8 mouse cellular contexts compared by ENCODE assay signal in genomic region chr11:115427482-115428331, GRCm38 (mm10). TPM values are rescaled to one million over a fixed set of nuclear protein-coding genes. Genes with fewer than 3 reads are reported as not detected.
DNase-seq lines count a peak whose midpoint lies in the region; ATAC-seq lines count a peak whose summit lies in the region.

No protein-coding gene starts in this region.

- no peaks in the 10 kb centered on the region for H3K9me3 ChIP-seq in forebrain, embryonic 11.5 days (ENCODE audit: control insufficient read depth, low read length)
- no peaks in the 10 kb centered on the region for H3K9me3 ChIP-seq in heart, embryonic 16.5 days (replicated peaks; ENCODE audit: control insufficient read depth, low read length)
- no peaks in the 10 kb centered on the region for H3K9me3 ChIP-seq in liver, embryonic 15.5 days (replicated peaks)
- no peaks in the 10 kb centered on the region for H3K9me3 ChIP-seq in neural tube, embryonic 12.5 days

- H3K27ac ChIP-seq in forebrain, embryonic 11.5 days (ENCODE audit: low read depth, low read length): no peak overlapping the region; the same call in 1 of the 2 replicates
- peak overlapping the region; percentile 44 for H3K27ac ChIP-seq in heart, embryonic 16.5 days (ENCODE audit: low read length)
- 0 out of 2 replicates have a peak overlapping the region, but pooled peaks have one; percentile 6 for H3K27ac ChIP-seq in liver, embryonic 15.5 days (replicated peaks)
- no peak overlapping the region; the same call in 1 of the 2 replicates for H3K27ac ChIP-seq in neural tube, embryonic 12.5 days

- ATAC-seq in forebrain, embryonic 11.5 days (replicated peaks; ENCODE audit: low FRiP score): peak; percentile 66
- peak; percentile 71 for ATAC-seq in heart, embryonic 16.5 days (replicated peaks; ENCODE audit: extremely low read depth, insufficient read depth, low FRiP score)
- 0 out of 2 replicates have a peak, but pooled peaks have one; percentile 22 for ATAC-seq in liver, embryonic 15.5 days (ENCODE audit: insufficient read depth)
- peak; percentile 56; the same call in 1 of the 2 replicates for ATAC-seq in neural tube, embryonic 12.5 days (ENCODE audit: low FRiP score, low read depth)

- H3K27me3 ChIP-seq in forebrain, embryonic 11.5 days (ENCODE audit: control insufficient read depth, insufficient read depth, low read length): no peaks in the 10 kb centered on the region
- no peaks in the 10 kb centered on the region for H3K27me3 ChIP-seq in heart, embryonic 16.5 days (ENCODE audit: control insufficient read depth, insufficient read depth, low read length)
- H3K27me3 ChIP-seq in liver, embryonic 15.5 days: no peaks in the 10 kb centered on the region
- no peaks in the 10 kb centered on the region for H3K27me3 ChIP-seq in neural tube, embryonic 12.5 days (replicated peaks)

- no peak overlapping the region for H3K4me3 ChIP-seq in forebrain, embryonic 11.5 days (ENCODE audit: low read depth, low read length)
- H3K4me3 ChIP-seq in heart, embryonic 16.5 days (ENCODE audit: low read length): no peak overlapping the region
- no peak overlapping the region for H3K4me3 ChIP-seq in liver, embryonic 15.5 days (replicated peaks)
- no peak overlapping the region for H3K4me3 ChIP-seq in neural tube, embryonic 12.5 days

- 38% methylated on average over 20 of the region's 20 CpGs for WGBS in forebrain, embryonic 11.5 days
- 35% methylated on average over 20 of the region's 20 CpGs for WGBS in heart, embryonic 16.5 days
- 45% methylated on average over 20 of the region's 20 CpGs for WGBS in liver, embryonic 15.5 days (ENCODE audit: insufficient replicate concordance)
- 35% methylated on average over 20 of the region's 20 CpGs for WGBS in neural tube, embryonic 12.5 days

- peak; percentile 92 for DNase-seq in ES-CJ7 (ENCODE audit: low read depth, low spot score)
- peak; percentile 72 for DNase-seq in c-Kit-positive CD71-negative TER-119-negative erythroid progenitor cells, embryonic 14.5 days (ENCODE audit: low read depth)
- DNase-seq in forebrain, embryonic 11.5 days (ENCODE audit: low spot score): peak; percentile 84
- DNase-seq in kidney, postnatal 14 days: peak; percentile 85
- peak; percentile 86 for DNase-seq in thymus, postnatal 0 days (ENCODE audit: low spot score)

- H3K36me3 ChIP-seq in forebrain, embryonic 11.5 days (ENCODE audit: control insufficient read depth, insufficient read depth, low read length): peaks cover 13% of the 10 kb centered on the region; the same call in 1 of the 2 replicates
- peaks cover 37% of the 10 kb centered on the region for H3K36me3 ChIP-seq in heart, embryonic 16.5 days (ENCODE audit: control insufficient read depth, insufficient read depth)
- H3K36me3 ChIP-seq in liver, embryonic 15.5 days (replicated peaks): peaks cover 59% of the 10 kb centered on the region
- peaks cover 66% of the 10 kb centered on the region for H3K36me3 ChIP-seq in neural tube, embryonic 12.5 days

- no peak overlapping the region; the same call in 1 of the 2 replicates for H3K9ac ChIP-seq in forebrain, embryonic 11.5 days (ENCODE audit: low read length)
- peak overlapping the region; percentile 18; the same call in 1 of the 2 replicates for H3K9ac ChIP-seq in heart, embryonic 16.5 days (ENCODE audit: low read length)
- no peak overlapping the region for H3K9ac ChIP-seq in liver, embryonic 15.5 days
- H3K9ac ChIP-seq in neural tube, embryonic 12.5 days: no peak overlapping the region

- H3K4me1 ChIP-seq in forebrain, embryonic 11.5 days (replicated peaks; ENCODE audit: control insufficient read depth, insufficient read depth, low read length): no peaks in the 10 kb centered on the region; the same call in 1 of the 2 replicates
- H3K4me1 ChIP-seq in heart, embryonic 16.5 days (ENCODE audit: control insufficient read depth, insufficient read depth, low read length): peaks cover 3% of the 10 kb centered on the region; the same call in 1 of the 2 replicates
- H3K4me1 ChIP-seq in liver, embryonic 15.5 days (replicated peaks): peaks cover 9% of the 10 kb centered on the region
- no peaks in the 10 kb centered on the region; the same call in 1 of the 2 replicates for H3K4me1 ChIP-seq in neural tube, embryonic 12.5 days

- no peak overlapping the region for H3K4me2 ChIP-seq in forebrain, embryonic 11.5 days (ENCODE audit: low read depth, low read length, severe bottlenecking)
- 0 out of 2 replicates have a peak overlapping the region, but pooled peaks have one; percentile 8 for H3K4me2 ChIP-seq in heart, embryonic 16.5 days (ENCODE audit: low read depth, low read length)
- peak overlapping the region; percentile 20; the same call in 1 of the 2 replicates for H3K4me2 ChIP-seq in liver, embryonic 15.5 days
- peak overlapping the region; percentile 32 for H3K4me2 ChIP-seq in neural tube, embryonic 12.5 days (replicated peaks)

RNA-seq across cellular contexts. Expression of gene Kctd2, which starts 7.8 kb away (rescaled TPM):
- 24.5 and 27.1 TPM in 2 replicates for polyA plus RNA-seq in forebrain, embryonic 11.5 days (2014; fragmentation: Nextera tagmentation; extraction: Ambion mirVana)
- 3.9 and 12.6 TPM in 2 replicates for polyA plus RNA-seq in heart, embryonic 16.5 days (2015; fragmentation: Nextera tagmentation; extraction: Ambion mirVana)
- 4.4 and 5.6 TPM in 2 replicates for polyA plus RNA-seq in liver, embryonic 15.5 days (2015; fragmentation: Nextera tagmentation; extraction: Ambion mirVana)
- polyA plus RNA-seq in neural tube, embryonic 12.5 days (2016; fragmentation: Nextera tagmentation; extraction: Ambion mirVana): 29.7 and 29.9 TPM in 2 replicates
- 30.5 and 37.5 TPM in 2 replicates for polyA plus RNA-seq in thymus, postnatal 0 days (2015; fragmentation: Nextera tagmentation; extraction: Ambion mirVana)

RNA-seq across cellular contexts. Expression of gene Atp5h, which starts 7.9 kb away (rescaled TPM):
- 814 TPM in 2 replicates for polyA plus RNA-seq in forebrain, embryonic 11.5 days (2014; fragmentation: Nextera tagmentation; extraction: Ambion mirVana)
- 1,945 and 2,019 TPM in 2 replicates for polyA plus RNA-seq in heart, embryonic 16.5 days (2015; fragmentation: Nextera tagmentation; extraction: Ambion mirVana)
- polyA plus RNA-seq in liver, embryonic 15.5 days (2015; fragmentation: Nextera tagmentation; extraction: Ambion mirVana): 453 and 509 TPM in 2 replicates
- 890 and 895 TPM in 2 replicates for polyA plus RNA-seq in neural tube, embryonic 12.5 days (2016; fragmentation: Nextera tagmentation; extraction: Ambion mirVana)
- 1,461 and 1,502 TPM in 2 replicates for polyA plus RNA-seq in thymus, postnatal 0 days (2015; fragmentation: Nextera tagmentation; extraction: Ambion mirVana)

RNA-seq across cellular contexts. Expression of gene Trim80, which starts 12.6 kb away (rescaled TPM):
- 0.16 and 0.23 TPM in 2 replicates for polyA plus RNA-seq in forebrain, embryonic 11.5 days (2014; fragmentation: Nextera tagmentation; extraction: Ambion mirVana)
- 0.12 and 0.14 TPM in 2 replicates for polyA plus RNA-seq in heart, embryonic 16.5 days (2015; fragmentation: Nextera tagmentation; extraction: Ambion mirVana)
- 0.55 and 0.71 TPM in 2 replicates for polyA plus RNA-seq in liver, embryonic 15.5 days (2015; fragmentation: Nextera tagmentation; extraction: Ambion mirVana)
- polyA plus RNA-seq in neural tube, embryonic 12.5 days (2016; fragmentation: Nextera tagmentation; extraction: Ambion mirVana): not detected in 2 replicates
- 0.89 and 1.1 TPM in 2 replicates for polyA plus RNA-seq in thymus, postnatal 0 days (2015; fragmentation: Nextera tagmentation; extraction: Ambion mirVana)

RNA-seq across cellular contexts. Expression of gene Mrpl58, which starts 24.2 kb away (rescaled TPM):
- 253 and 265 TPM in 2 replicates for polyA plus RNA-seq in forebrain, embryonic 11.5 days (2014; fragmentation: Nextera tagmentation; extraction: Ambion mirVana)
- polyA plus RNA-seq in heart, embryonic 16.5 days (2015; fragmentation: Nextera tagmentation; extraction: Ambion mirVana): 175 and 179 TPM in 2 replicates
- polyA plus RNA-seq in liver, embryonic 15.5 days (2015; fragmentation: Nextera tagmentation; extraction: Ambion mirVana): 78.1 and 78.7 TPM in 2 replicates
- polyA plus RNA-seq in neural tube, embryonic 12.5 days (2016; fragmentation: Nextera tagmentation; extraction: Ambion mirVana): 193 and 199 TPM in 2 replicates
- 408 and 411 TPM in 2 replicates for polyA plus RNA-seq in thymus, postnatal 0 days (2015; fragmentation: Nextera tagmentation; extraction: Ambion mirVana)

RNA-seq across cellular contexts. Expression of gene Slc16a5, which starts 34.6 kb away (rescaled TPM):
- 0.16 and 0.24 TPM in 2 replicates for polyA plus RNA-seq in forebrain, embryonic 11.5 days (2014; fragmentation: Nextera tagmentation; extraction: Ambion mirVana)
- polyA plus RNA-seq in heart, embryonic 16.5 days (2015; fragmentation: Nextera tagmentation; extraction: Ambion mirVana): 4.1 and 12.9 TPM in 2 replicates
- 0.08 and 0.15 TPM in 2 replicates for polyA plus RNA-seq in liver, embryonic 15.5 days (2015; fragmentation: Nextera tagmentation; extraction: Ambion mirVana)
- polyA plus RNA-seq in neural tube, embryonic 12.5 days (2016; fragmentation: Nextera tagmentation; extraction: Ambion mirVana): 0.09 and 0.14 TPM in 2 replicates
- 206 and 207 TPM in 2 replicates for polyA plus RNA-seq in thymus, postnatal 0 days (2015; fragmentation: Nextera tagmentation; extraction: Ambion mirVana)

Comparison
In these comparisons a context has a peak if more than half of its experiments do, and no peak if none do; other contexts are left out.
1. H3K27ac ChIP-seq: peak in heart, embryonic 16.5 days (single experiment) and liver, embryonic 15.5 days (single experiment); none in forebrain, embryonic 11.5 days (single experiment) and neural tube, embryonic 12.5 days (single experiment).
2. Peak in every context shown above with its lines, with median percentiles within 50 percentile points of each other: DNase-seq and ATAC-seq.